Mouse (Mus musculus): ENCODE data around the gene Suox. TPM values are rescaled to one million over a fixed set of nuclear protein-coding genes. Genes with fewer than 3 reads are reported as not detected.
"Not testable (repeated sequence)": the region's sequence is repeated elsewhere in the genome, so short reads cannot be mapped to it uniquely, and the experiment has no call there.

Suox gene
- polyA plus RNA-seq, 1 experiment from 2014 or later, result 10.5 TPM

GRCm38 (mm10) chr10:128637011-128637410 lies 36.9 kb downstream of the Suox start:
- no peak for ATAC-seq
- H3K27ac ChIP-seq, result no peak overlapping the region
- H3K9me3 ChIP-seq (replicated peaks), result no peaks in the 10 kb centered on the region
- peaks cover 64% of the 10 kb centered on the region for H3K27me3 ChIP-seq (replicated peaks)
- 8% methylated on average over 11 of the region's 11 CpGs for WGBS (ENCODE audit: insufficient replicate concordance)
- no peaks in the 10 kb centered on the region for H3K36me3 ChIP-seq
- H3K4me3 ChIP-seq, result no peak overlapping the region
- peak overlapping the region; percentile 33; the same call in 1 of the 2 replicates for H3K9ac ChIP-seq
- H3K4me1 ChIP-seq, result peaks cover 28% of the 10 kb centered on the region
- H3K4me2 ChIP-seq, result peak overlapping the region; percentile 44

GRCm38 (mm10) chr10:128636561-128636960 lies 37.3 kb downstream of the Suox start:
- WGBS (ENCODE audit: insufficient replicate concordance), result 30% methylated on average over 6 of the region's 6 CpGs
- no peak for ATAC-seq
- Histone ChIP-seq H3K36me3 (no peaks in the 10 kb centered on the region), H3K27me3 (replicated peaks) (peaks cover 64% of the 10 kb centered on the region), H3K4me2 (peak overlapping the region; percentile 44; the same call in 1 of the 2 replicates), H3K9me3 (replicated peaks) (no peaks in the 10 kb centered on the region), H3K4me1 (peaks cover 32% of the 10 kb centered on the region), H3K4me3 (no peak overlapping the region), H3K27ac (no peak overlapping the region), H3K9ac (no peak overlapping the region)

- Histone ChIP-seq H3K9me3 (replicated peaks) (no peaks in the 10 kb centered on the region), H3K36me3 (no peaks in the 10 kb centered on the region), H3K27ac (no peak overlapping the region), H3K4me2 (no peak overlapping the region), H3K9ac (no peak overlapping the region), H3K4me3 (no peak overlapping the region), H3K4me1 (peaks cover 39% of the 10 kb centered on the region), H3K27me3 (replicated peaks) (peaks cover 58% of the 10 kb centered on the region)
- ATAC-seq, result no peak
- WGBS (ENCODE audit: insufficient replicate concordance), result 76% methylated on average over 13 of the region's 13 CpGs
Measured at GRCm38 (mm10) chr10:128635697-128636096, 38.2 kb downstream of the Suox start.

GRCm38 (mm10) chr10:128631571-128631970 lies 42.3 kb downstream of the Suox start:
- peaks cover 45% of the 10 kb centered on the region for H3K27me3 ChIP-seq (replicated peaks)
- peaks cover 67% of the 10 kb centered on the region for H3K4me1 ChIP-seq
- H3K4me2 ChIP-seq, result no peak overlapping the region
- no peaks in the 10 kb centered on the region for H3K36me3 ChIP-seq
- no peak for ATAC-seq
- no peaks in the 10 kb centered on the region for H3K9me3 ChIP-seq (replicated peaks)
- WGBS (ENCODE audit: insufficient replicate concordance), result 31% methylated on average over 6 of the region's 6 CpGs
- no peak overlapping the region for H3K4me3 ChIP-seq
- H3K27ac ChIP-seq, result no peak overlapping the region
- H3K9ac ChIP-seq, result no peak overlapping the region

GRCm38 (mm10) chr10:128630306-128630705 lies 43.6 kb downstream of the Suox start:
- 74% methylated on average over 4 of the region's 5 CpGs for WGBS (ENCODE audit: insufficient replicate concordance)
- not testable (repeated sequence) for ATAC-seq; H3K36me3 ChIP-seq; H3K4me2 ChIP-seq; H3K4me3 ChIP-seq; H3K9ac ChIP-seq; H3K9me3 ChIP-seq (replicated peaks); H3K27ac ChIP-seq
- Histone ChIP-seq H3K27me3 (replicated peaks) (peaks cover 33% of the 10 kb centered on the region), H3K4me1 (peaks cover 69% of the 10 kb centered on the region)

- Histone ChIP-seq H3K27me3 (replicated peaks) (peaks cover 29% of the 10 kb centered on the region), H3K9me3 (replicated peaks) (no peaks in the 10 kb centered on the region), H3K36me3 (peaks cover 10% of the 10 kb centered on the region), H3K4me1 (peaks cover 75% of the 10 kb centered on the region), H3K4me3 (no peak overlapping the region; the same call in 1 of the 2 replicates), H3K9ac (no peak overlapping the region), H3K27ac (peak overlapping the region; percentile 45; the same call in 1 of the 2 replicates), H3K4me2 (peak overlapping the region; percentile 50)
- peak; percentile 60 for ATAC-seq
- 39% methylated on average over 2 of the region's 2 CpGs for WGBS (ENCODE audit: insufficient replicate concordance)
Measured at GRCm38 (mm10) chr10:128629746-128630145, 44.1 kb downstream of the Suox start.

- peak overlapping the region; percentile 10; the same call in 1 of the 2 replicates for H3K27ac ChIP-seq
- peak; percentile 33 for ATAC-seq
- peaks cover 72% of the 10 kb centered on the region for H3K4me1 ChIP-seq
Measured at GRCm38 (mm10) chr10:128627398-128628317, 46.2 kb downstream of the Suox start.

GRCm38 (mm10) chr10:128626311-128627310 lies 47.3 kb downstream of the Suox start, which contains the start of gene Rps26:
TSS of gene Rps26 (minus strand) at chr10:128626747.
- peak within 1 kb of the TSS; percentile 94 for H3K4me3 ChIP-seq
- H3K27ac ChIP-seq, result peak within 1 kb of the TSS; percentile 85
- H3K4me2 ChIP-seq, result peak within 1 kb of the TSS; percentile 87
- peaks cover 63% of the 10 kb centered on the region for H3K4me1 ChIP-seq
- peaks cover 2% of the 10 kb centered on the region for H3K27me3 ChIP-seq (replicated peaks)
- ATAC-seq, result peak; percentile 90
- peak within 1 kb of the TSS; percentile 91 for H3K9ac ChIP-seq
- H3K36me3 ChIP-seq, result peaks cover 32% of the 10 kb centered on the region
- H3K9me3 ChIP-seq (replicated peaks), result no peaks in the 10 kb centered on the region
- 1% methylated on average over 40 of the region's 40 CpGs for WGBS (ENCODE audit: insufficient replicate concordance)

More at GRCm38 (mm10) chr10:128627398-128628317, 46.2 kb downstream of the Suox start:
- Histone ChIP-seq H3K9ac (no peak overlapping the region), H3K36me3 (peaks cover 31% of the 10 kb centered on the region), H3K9me3 (replicated peaks) (no peaks in the 10 kb centered on the region), H3K27me3 (replicated peaks) (peaks cover 11% of the 10 kb centered on the region), H3K4me3 (no peak overlapping the region), H3K4me2 (no peak overlapping the region; the same call in 1 of the 2 replicates)
- 63% methylated on average over 10 of the region's 10 CpGs for WGBS (ENCODE audit: insufficient replicate concordance)

GRCm38 (mm10) chr10:128625287-128625894 lies 48.5 kb downstream of the Suox start:
- Histone ChIP-seq H3K9ac (peak overlapping the region; percentile 91), H3K27ac (peak overlapping the region; percentile 85), H3K4me2 (peak overlapping the region; percentile 87), H3K4me3 (peak overlapping the region; percentile 94), H3K27me3 (replicated peaks) (no peaks in the 10 kb centered on the region), H3K9me3 (replicated peaks) (no peaks in the 10 kb centered on the region), H3K36me3 (peaks cover 32% of the 10 kb centered on the region), H3K4me1 (peaks cover 53% of the 10 kb centered on the region)
- ATAC-seq, result peak; percentile 59
- 13% methylated on average over 7 of the region's 7 CpGs for WGBS (ENCODE audit: insufficient replicate concordance)

- not testable (repeated sequence) for ATAC-seq
- WGBS (ENCODE audit: insufficient replicate concordance), result 70% methylated on average over 4 of the region's 4 CpGs
Measured at GRCm38 (mm10) chr10:128623106-128623613, 50.7 kb downstream of the Suox start.

GRCm38 (mm10) chr10:128622702-128623101 lies 51.2 kb downstream of the Suox start:
- Histone ChIP-seq H3K36me3 (peaks cover 32% of the 10 kb centered on the region), H3K9me3 (replicated peaks) (no peaks in the 10 kb centered on the region)
- whole genome bisulfite sequencing (ENCODE audit: insufficient replicate concordance), result 67% methylated on average over 4 of the region's 4 CpGs

More at GRCm38 (mm10) chr10:128623106-128623613, 50.7 kb downstream of the Suox start:
- not testable (repeated sequence) for H3K4me2 ChIP-seq; H3K27me3 ChIP-seq (replicated peaks); H3K9ac ChIP-seq; H3K4me3 ChIP-seq; H3K9me3 ChIP-seq (replicated peaks); H3K27ac ChIP-seq
- H3K36me3 ChIP-seq, result peaks cover 32% of the 10 kb centered on the region
- H3K4me1 ChIP-seq, result peaks cover 32% of the 10 kb centered on the region

More at GRCm38 (mm10) chr10:128622702-128623101, 51.2 kb downstream of the Suox start:
- H3K4me1 ChIP-seq, result peaks cover 27% of the 10 kb centered on the region
- no peak for ATAC-seq
- H3K27ac ChIP-seq, result no peak overlapping the region
- H3K27me3 ChIP-seq (replicated peaks), result no peaks in the 10 kb centered on the region
- no peak overlapping the region for H3K9ac ChIP-seq
- H3K4me3 ChIP-seq, result no peak overlapping the region
- H3K4me2 ChIP-seq, result no peak overlapping the region
